Mouse (Mus musculus) heart, adult 18-20 months (tissue): ENCODE data around the gene Fdxr. TPM values are rescaled to one million over a fixed set of nuclear protein-coding genes. Genes with fewer than 3 reads are reported as not detected.

Experiments
- microRNA-seq, 2 experiments: library from miRNA; unstranded; fragments of <30 nt; microRNA quantifications; one replicate each; pipeline ENCODE4 v1.2.0; 2022
- total RNA-seq, 2 experiments: library from RNA; stranded (reverse); gene quantifications; 2 replicates each; pipeline ENCODE4 v1.2.3; 2021

The Fdxr gene
- total RNA-seq, 2 experiments from 2014 or later = 9.8 to 10.1 TPM

Small RNAs within 50 kb of the gene (microRNA-seq; reads per million reads assigned to microRNA genes)
- 0 reads per million in 2 experiments for gene Gm25837

Other genes with a start within 250 kb of the Fdxr start
- gene Cd300ld5, start 239.3 kb downstream of the Fdxr start, total RNA-seq = 1 to 10 TPM; 4.8 to 5.6 TPM
- 10 to 100 TPM; 11.4 TPM for gene Cd300ld3, start 228.6 kb downstream of the Fdxr start, total RNA-seq
- under 1 TPM; 0.25 to 0.39 TPM for gene Cd300e, start 214.9 kb downstream of the Fdxr start, total RNA-seq
- gene Rab37, start 185.6 kb downstream of the Fdxr start, total RNA-seq = 1 to 10 TPM in 1 of 2 experiments, under 1 TPM in 1; 0.50 to 1.2 TPM
- under 1 TPM in 1 of 2 experiments, not detected in 1; 0.36 TPM for gene Cd300lf, start 143.1 kb downstream of the Fdxr start, total RNA-seq
- 1 to 10 TPM; 7.7 to 9.1 TPM for gene Slc9a3r1, start 113.7 kb downstream of the Fdxr start, total RNA-seq
- gene Tmem104, start 89.6 kb downstream of the Fdxr start, total RNA-seq = 10 to 100 TPM; 10.9 to 12.9 TPM
- gene Nat9, start 89.2 kb downstream of the Fdxr start, total RNA-seq = 10 to 100 TPM; 20.7 to 25.1 TPM
- under 1 TPM; 0.27 to 0.41 TPM for gene Grin2c, start 9.8 kb downstream of the Fdxr start, total RNA-seq
- gene Fads6, start 20.6 kb upstream of the Fdxr start, total RNA-seq = 1 to 10 TPM; 2.2 to 2.4 TPM
- gene Otop2, start 30.1 kb upstream of the Fdxr start, total RNA-seq = not detected
- under 1 TPM in 1 of 2 experiments, not detected in 1; 0.10 TPM for gene Ush1g, start 45.0 kb upstream of the Fdxr start, total RNA-seq
- gene Otop3, start 57.7 kb upstream of the Fdxr start, total RNA-seq = not detected
- gene Hid1, start 90.7 kb upstream of the Fdxr start, total RNA-seq = 1 to 10 TPM; 2.4 to 3.6 TPM
- 1 to 10 TPM; 4.4 to 4.5 TPM for gene Cdr2l, start 104.9 kb upstream of the Fdxr start, total RNA-seq
- gene Mrpl58, start 126.7 kb upstream of the Fdxr start, total RNA-seq = 100 to 1,000 TPM; 140 to 166 TPM
- 1,000 to 10,000 TPM; 2,170 to 2,492 TPM for gene Atp5h, start 142.9 kb upstream of the Fdxr start, total RNA-seq
- 10 to 100 TPM; 30.1 to 31.0 TPM for gene Kctd2, start 143.1 kb upstream of the Fdxr start, total RNA-seq
- gene Trim80, start 163.5 kb upstream of the Fdxr start, total RNA-seq = not detected
- gene Slc16a5, start 185.4 kb upstream of the Fdxr start, total RNA-seq = under 1 TPM in 1 of 2 experiments, not detected in 1; 0.36 TPM
- gene Armc7, start 198.6 kb upstream of the Fdxr start, total RNA-seq = 1 to 10 TPM; 1.8 to 1.9 TPM
- 10 to 100 TPM; 11.5 to 16.6 TPM for gene Nt5c, start 214.8 kb upstream of the Fdxr start, total RNA-seq
- gene Jpt1, start 237.3 kb upstream of the Fdxr start, total RNA-seq = 100 to 1,000 TPM; 114 to 148 TPM